Mouse (Mus musculus) MEL (cell line): ENCODE data around the gene Vps53. TPM values are rescaled to one million over a fixed set of nuclear protein-coding genes. Genes with fewer than 3 reads are reported as not detected.

ENCODE experiments used
- DNase-seq: peaks from one replicate; pipeline ENCODE4 v3.0.0; 2011; ENCODE audit warnings: low read depth, low spot score
- H3K27ac ChIP-seq: 2 replicates; pipeline ENCODE4 v1.5.1; 2012; ENCODE audit warnings: low read depth, mild to moderate bottlenecking, control low read depth, low read length, moderate library complexity; ENCODE audit not compliant: control insufficient read depth
- H3K27me3 ChIP-seq, 2 experiments: fragments of 150-350 bp in 1 of 2; sonication (generic) in 1 of 2; 2 replicates each; pipeline ENCODE4 v1.6.1; 2012; ENCODE audit warnings: low read length in 2 of 2, mild to moderate bottlenecking in 2 of 2, improper control_type of control experiment in 1 of 2, moderate library complexity in 1 of 2; ENCODE audit not compliant: insufficient read depth in 2 of 2, control insufficient read depth in 1 of 2
- H3K36me3 ChIP-seq, 2 experiments: 2 replicates each; pipeline ENCODE4 v1.6.1; 2012 to 2014; ENCODE audit warnings: low read length in 2 of 2, improper control_type of control experiment in 1 of 2, inconsistent platforms in 1 of 2, mild to moderate bottlenecking in 1 of 2; ENCODE audit not compliant: insufficient read depth in 2 of 2, control insufficient read depth in 1 of 2
- H3K4me1 ChIP-seq, 2 experiments: fragments of 150-350 bp in 1 of 2; sonication (generic) in 1 of 2; 2 replicates each; pipeline ENCODE4 v1.6.1; 2012; ENCODE audit warnings: low read length in 2 of 2, improper control_type of control experiment in 1 of 2, mild to moderate bottlenecking in 1 of 2; ENCODE audit not compliant: insufficient read depth in 2 of 2, control insufficient read depth in 1 of 2
- H3K4me3 ChIP-seq, 2 experiments: fragments of 150-350 bp in 1 of 2; sonication (generic) in 1 of 2; 2 replicates each; pipeline ENCODE4 v1.5.1; 2012; ENCODE audit warnings: low read depth in 2 of 2, low read length in 2 of 2, mild to moderate bottlenecking in 2 of 2, moderate library complexity in 2 of 2, control low read depth in 1 of 2, improper control_type of control experiment in 1 of 2; ENCODE audit not compliant: control insufficient read depth in 1 of 2, insufficient read depth in 1 of 2
- H3K79me2 ChIP-seq: 2 replicates; pipeline ENCODE4 v1.6.1; 2012; ENCODE audit warnings: mild to moderate bottlenecking, low read length, moderate library complexity; ENCODE audit not compliant: control insufficient read depth, poor library complexity, insufficient read depth
- H3K9ac ChIP-seq: 2 replicates; pipeline ENCODE4 v1.6.1; 2012; ENCODE audit warnings: low read depth, mild to moderate bottlenecking, control low read depth, low read length, moderate library complexity; ENCODE audit not compliant: control insufficient read depth, poor library complexity, severe bottlenecking
- H3K9me3 ChIP-seq: fragments of 150-350 bp; sonication (generic); replicated peaks from 2 replicates; pipeline ENCODE4 v1.6.1; 2012; ENCODE audit warnings: mild to moderate bottlenecking, low read length, improper control_type of control experiment, moderate library complexity; ENCODE audit not compliant: insufficient read depth
- CTCF ChIP-seq, 3 experiments: IDR thresholded peaks in 2 of 3; conservative IDR thresholded peaks in 1 of 3; 2 replicates each; pipeline ENCODE4 v1.5.1; 2011 to 2012; ENCODE audit warnings: low read length in 3 of 3, low read depth in 2 of 3, mild to moderate bottlenecking in 2 of 3, improper control_type of control experiment in 1 of 3, inconsistent platforms in 1 of 3, mixed read lengths in 1 of 3, moderate library complexity in 1 of 3; ENCODE audit not compliant: control insufficient read depth in 1 of 3, insufficient read depth in 1 of 3, poor library complexity in 1 of 3, severe bottlenecking in 1 of 3
- E2F4 ChIP-seq: IDR thresholded peaks from 2 replicates; pipeline ENCODE4 v1.6.1; 2011; ENCODE audit warnings: low read depth, low read length, improper control_type of control experiment, borderline replicate concordance
- ELF1 ChIP-seq: IDR thresholded peaks from 2 replicates; pipeline ENCODE4 v1.6.1; 2014; ENCODE audit warnings: low read depth, mild to moderate bottlenecking, inconsistent platforms, low read length, improper control_type of control experiment, moderate library complexity
- EP300 ChIP-seq, 2 experiments: IDR thresholded peaks; 2 replicates each; pipeline ENCODE4 v1.6.1; 2011; ENCODE audit warnings: improper control_type of control experiment in 2 of 2, low read length in 2 of 2, low read depth in 1 of 2, mild to moderate bottlenecking in 1 of 2
- ETS1 ChIP-seq: IDR thresholded peaks from 2 replicates; pipeline ENCODE4 v1.6.1; 2012; ENCODE audit warnings: low read depth, mild to moderate bottlenecking, inconsistent platforms, low read length, improper control_type of control experiment, moderate library complexity
- GATA1 ChIP-seq: IDR thresholded peaks from 2 replicates; pipeline ENCODE4 v1.6.1; 2011; ENCODE audit warnings: low read depth, low read length, improper control_type of control experiment
- HCFC1 ChIP-seq: IDR thresholded peaks from 2 replicates; pipeline ENCODE4 v1.6.1; 2012; ENCODE audit warnings: low read depth, mild to moderate bottlenecking, inconsistent platforms, low read length, improper control_type of control experiment, moderate library complexity
- JUND ChIP-seq: IDR thresholded peaks from 2 replicates; pipeline ENCODE4 v1.6.1; 2011; ENCODE audit warnings: low read depth, mild to moderate bottlenecking, improper control_type of control experiment, low read length
- MAFK ChIP-seq: IDR thresholded peaks from 2 replicates; pipeline ENCODE4 v1.6.1; 2011; ENCODE audit warnings: low read depth, mild to moderate bottlenecking, low read length, improper control_type of control experiment, borderline replicate concordance
- MXI1 ChIP-seq: IDR thresholded peaks from 2 replicates; pipeline ENCODE4 v1.6.1; 2011; ENCODE audit warnings: mild to moderate bottlenecking, low read depth, low read length, improper control_type of control experiment
- MYB ChIP-seq: IDR thresholded peaks from 2 replicates; pipeline ENCODE4 v1.6.1; 2011; ENCODE audit warnings: mild to moderate bottlenecking, low read depth, low read length, improper control_type of control experiment
- NRF1 ChIP-seq: IDR thresholded peaks from 2 replicates; pipeline ENCODE4 v1.6.1; 2014; ENCODE audit warnings: low read depth, mild to moderate bottlenecking, inconsistent platforms, low read length, improper control_type of control experiment, moderate library complexity; ENCODE audit not compliant: poor library complexity, insufficient read depth, severe bottlenecking
- POLR2A ChIP-seq, 2 experiments: IDR thresholded peaks; 2 replicates each; pipeline ENCODE4 v1.6.1; 2011 to 2012; ENCODE audit warnings: low read length in 2 of 2, mild to moderate bottlenecking in 2 of 2, control low read depth in 1 of 2, improper control_type of control experiment in 1 of 2, low read depth in 1 of 2, moderate library complexity in 1 of 2; ENCODE audit not compliant: control insufficient read depth in 1 of 2, insufficient read depth in 1 of 2, poor library complexity in 1 of 2
- POLR2AphosphoS5 ChIP-seq: IDR thresholded peaks from 2 replicates; pipeline ENCODE4 v1.6.1; 2012; ENCODE audit warnings: low read depth, borderline replicate concordance, mild to moderate bottlenecking, inconsistent platforms, low read length, moderate library complexity, mixed read lengths
- RCOR1 ChIP-seq: IDR thresholded peaks from 2 replicates; pipeline ENCODE4 v1.6.1; 2012; ENCODE audit warnings: low read depth, mild to moderate bottlenecking, inconsistent platforms, low read length, improper control_type of control experiment
- SMC3 ChIP-seq: IDR thresholded peaks from 2 replicates; pipeline ENCODE4 v1.6.1; 2011; ENCODE audit warnings: low read depth, low read length, improper control_type of control experiment
- TAL1 ChIP-seq: IDR thresholded peaks from 2 replicates; pipeline ENCODE4 v1.6.1; 2012; ENCODE audit warnings: mild to moderate bottlenecking, inconsistent platforms, low read length, moderate library complexity, mixed read lengths
- TBP ChIP-seq: IDR thresholded peaks from 2 replicates; pipeline ENCODE4 v1.8.0; 2011; ENCODE audit warnings: low read depth, low read length, improper control_type of control experiment
- TCF12 ChIP-seq: IDR thresholded peaks from 2 replicates; pipeline ENCODE4 v1.6.1; 2014; ENCODE audit warnings: low read depth, mild to moderate bottlenecking, inconsistent platforms, low read length, improper control_type of control experiment, moderate library complexity
- USF1 ChIP-seq: IDR thresholded peaks from 2 replicates; pipeline ENCODE4 v1.6.1; 2014; ENCODE audit warnings: low read depth, mild to moderate bottlenecking, inconsistent platforms, low read length, improper control_type of control experiment, moderate library complexity
- USF2 ChIP-seq, 2 experiments: IDR thresholded peaks; 2 replicates each; pipeline ENCODE4 v1.6.1; 2011 to 2012; ENCODE audit warnings: improper control_type of control experiment in 2 of 2, low read length in 2 of 2, borderline replicate concordance in 1 of 2, inconsistent platforms in 1 of 2, low read depth in 1 of 2, mild to moderate bottlenecking in 1 of 2; ENCODE audit not compliant: insufficient read depth in 1 of 2
- ZNF384 ChIP-seq: IDR thresholded peaks from 2 replicates; pipeline ENCODE4 v1.6.1; 2012; ENCODE audit warnings: low read depth, mild to moderate bottlenecking, inconsistent platforms, low read length, improper control_type of control experiment
- polyA plus RNA-seq, 2 experiments: library from polyadenylated mRNA; stranded (reverse) in 1 of 2; unstranded in 1 of 2; fragments of >175 nt in 1 of 2; fragments of >200 nt in 1 of 2; gene quantifications; 2 replicates each; pipeline versions ENCODE4 v1.2.1 to v1.2.4; 2012; ENCODE audit warnings: low replicate concordance in 2 of 2, low read depth in 1 of 2; ENCODE audit not compliant: insufficient read length in 2 of 2, insufficient read depth in 1 of 2, missing spikeins in 1 of 2
- total RNA-seq: library from RNA; depleted of rRNA; stranded (reverse); fragments of 300-350 nt; gene quantifications from 2 replicates; pipeline ENCODE4 v1.2.3, GENCODE M21; 2012

Gene Vps53
- total and polyA plus RNA-seq, 3 experiments: 38.4 to 50.4 TPM; not detected in 1

DNA sequence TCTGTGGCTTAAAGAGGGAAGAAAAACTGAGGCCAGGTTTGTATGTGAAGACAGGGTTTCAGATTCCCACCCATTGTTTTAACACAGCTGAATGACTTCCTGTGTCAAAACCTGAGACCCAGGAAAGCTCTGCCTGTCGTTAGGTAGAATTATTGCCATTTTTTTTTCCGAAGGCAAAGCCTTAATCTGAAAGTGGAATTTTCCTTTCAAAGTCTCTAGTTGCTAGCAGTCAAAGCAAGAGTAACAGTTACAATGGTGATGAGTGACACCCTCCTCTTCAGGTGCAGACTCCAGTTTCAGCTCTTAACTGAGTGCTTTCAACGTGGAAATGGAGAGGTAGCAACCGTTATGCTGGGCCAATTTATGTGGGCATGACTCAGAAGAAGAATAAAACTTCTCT, 28.5 kb downstream of the Vps53 start:
- no peak overlapping the region for H3K9ac ChIP-seq
- DNase-seq: no peak
- H3K27me3 ChIP-seq: no peaks in the 10 kb centered on the region
- no peak for TF ChIP-seq USF2 (IDR thresholded peaks at IDR 0.05; ENCODE audit: borderline replicate concordance in 1 of 2, insufficient read depth in 1 of 2, low read depth in 1 of 2, low read length in 2 of 2)
- H3K79me2 ChIP-seq: no peaks in the 10 kb centered on the region
- no peaks in the 10 kb centered on the region for H3K9me3 ChIP-seq
- no peak overlapping the region for H3K4me3 ChIP-seq
- peaks cover 1 to 20% of the 10 kb centered on the region in 2 experiments; a peak in 3 of 4 replicates for H3K36me3 ChIP-seq
- no peak overlapping the region for H3K27ac ChIP-seq
- peaks cover 8 to 10% of the 10 kb centered on the region in 2 experiments for H3K4me1 ChIP-seq

DNA sequence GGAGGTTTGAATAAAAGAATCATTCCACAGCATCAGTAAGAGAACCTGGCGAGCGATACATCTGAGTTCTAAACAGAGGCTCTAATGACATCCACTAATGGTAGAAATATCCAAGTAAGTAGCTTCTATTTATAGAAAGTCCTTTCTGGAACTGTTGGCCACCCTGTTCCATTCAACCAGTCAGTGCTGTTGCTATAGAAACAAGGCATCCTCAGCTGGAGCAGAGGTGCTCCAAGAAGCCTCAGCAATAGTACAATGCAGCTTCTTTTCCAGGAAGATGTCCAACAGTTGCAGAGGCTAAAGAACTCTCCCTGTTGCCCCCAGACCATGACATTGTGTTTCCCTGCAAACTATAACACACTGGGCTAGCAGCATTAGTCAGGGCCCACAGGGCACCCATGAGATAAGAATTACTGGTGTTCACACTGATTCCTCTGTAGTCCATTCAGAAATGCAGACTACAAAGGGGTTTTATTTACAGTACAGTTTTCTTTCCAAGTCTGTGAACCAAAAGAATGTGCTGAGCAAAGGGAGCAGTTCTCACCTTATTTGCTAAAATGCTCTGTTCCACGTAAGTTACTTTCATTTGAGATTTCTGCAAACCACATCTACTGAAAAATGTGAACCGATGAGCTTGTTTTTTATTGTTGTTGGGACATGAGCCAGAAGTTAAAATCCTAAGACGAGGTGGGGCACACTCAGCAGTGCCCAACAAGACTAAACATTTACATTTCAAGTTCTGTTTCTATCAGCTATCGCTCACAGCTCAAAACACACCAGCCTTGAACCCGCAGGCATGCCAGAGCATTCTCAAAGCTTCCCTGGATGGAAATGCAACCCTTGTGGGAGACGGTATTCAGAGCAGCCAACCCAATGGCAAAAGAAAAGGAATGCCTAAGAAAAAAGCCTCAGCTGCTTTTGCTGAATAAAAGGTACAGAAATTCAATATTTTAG, 31.1 kb downstream of the Vps53 start:
- DNase-seq: no peak
- peaks cover 0 to 3% of the 10 kb centered on the region in 2 experiments; a peak in 1 of 4 replicates for H3K4me1 ChIP-seq
- H3K9me3 ChIP-seq: no peaks in the 10 kb centered on the region
- TF ChIP-seq USF1: no peak
- TF ChIP-seq MYB: no peak
- no peak for TF ChIP-seq GATA1
- no peak for TF ChIP-seq SMC3
- TF ChIP-seq TBP: no peak
- no peak for TF ChIP-seq MXI1
- no peaks in the 10 kb centered on the region for H3K79me2 ChIP-seq
- H3K27ac ChIP-seq: no peak overlapping the region
- no peaks in the 10 kb centered on the region for H3K27me3 ChIP-seq
- no peak overlapping the region for H3K4me3 ChIP-seq
- H3K36me3 ChIP-seq: peaks cover 3 to 9% of the 10 kb centered on the region in 2 experiments; a peak in 3 of 4 replicates
- no peak overlapping the region for H3K9ac ChIP-seq

- no peak overlapping the region for H3K9ac ChIP-seq
- no peak overlapping the region for H3K4me3 ChIP-seq
- peaks cover 0 to 3% of the 10 kb centered on the region in 2 experiments; a peak in 2 of 4 replicates for H3K36me3 ChIP-seq
- no peak for TF ChIP-seq JUND
- no peak for TF ChIP-seq TCF12
- TF ChIP-seq SMC3: no peak
- no peak for TF ChIP-seq USF1
- TF ChIP-seq RCOR1: no peak
- TF ChIP-seq ZNF384: no peak
- TF ChIP-seq HCFC1: no peak
- no peak for TF ChIP-seq EP300 (IDR thresholded peaks at IDR 0.05; ENCODE audit: low read depth in 1 of 2, low read length in 2 of 2)
- TF ChIP-seq ETS1: no peak
- TF ChIP-seq USF2 (IDR thresholded peaks at IDR 0.05; ENCODE audit: borderline replicate concordance in 1 of 2, insufficient read depth in 1 of 2, low read depth in 1 of 2, low read length in 2 of 2): no peak
- no peak for TF ChIP-seq NRF1
- no peak for TF ChIP-seq MAFK
- no peak for TF ChIP-seq CTCF (IDR thresholded peaks at IDR 0.05 in 2 of 3, conservative IDR thresholded peaks at IDR 0.05 in 1 of 3; ENCODE audit: control insufficient read depth in 1 of 3, insufficient read depth in 1 of 3, low read depth in 2 of 3, low read length in 3 of 3, poor library complexity in 1 of 3, severe bottlenecking in 1 of 3)
- TF ChIP-seq ELF1: no peak
- TF ChIP-seq POLR2A (IDR thresholded peaks at IDR 0.05; ENCODE audit: control insufficient read depth in 1 of 2, insufficient read depth in 1 of 2, low read depth in 1 of 2, low read length in 2 of 2, poor library complexity in 1 of 2): no peak
- TF ChIP-seq TAL1: no peak
- no peak for TF ChIP-seq POLR2AphosphoS5
- no peak for TF ChIP-seq E2F4
Observed at GRCm38 (mm10) chr11:76146187-76147010, 33.0 kb downstream of the Vps53 start.

More at GRCm38 (mm10) chr11:76146187-76147010, 33.0 kb downstream of the Vps53 start:
- H3K27me3 ChIP-seq: no peaks in the 10 kb centered on the region
- no peaks in the 10 kb centered on the region for H3K4me1 ChIP-seq
- H3K9me3 ChIP-seq: no peaks in the 10 kb centered on the region
- DNase-seq: no peak
- H3K27ac ChIP-seq: no peak overlapping the region
- H3K79me2 ChIP-seq: no peaks in the 10 kb centered on the region
